Mouse (Mus musculus): ENCODE measurements around the gene Mup5. TPM values are rescaled to one million over a fixed set of nuclear protein-coding genes. Genes with fewer than 3 reads are reported as not detected.

Gene Mup5
- not detected in 2 replicates for total RNA-seq (2014; rRNA removed; ENCODE audit: low replicate concordance)
- polyA plus RNA-seq (2015; fragmentation: Nextera tagmentation; extraction: Ambion mirVana): not detected in 2 replicates

GRCm38 (mm10) chr4:61834952-61835708, at the start of gene Mup5:
Mup5 (minus strand) TSS chr4:61835233.
- no peak for TF ChIP-seq CTCF (IDR thresholded peaks at IDR 0.05; ENCODE audit: low read depth)
- TF ChIP-seq EP300 (IDR thresholded peaks at IDR 0.05; ENCODE audit: low read depth): no peak
- Histone ChIP-seq H3K36me3 (replicated peaks; ENCODE audit: control insufficient read depth, insufficient read depth, low read length) (no peaks in the 10 kb centered on the region), H3K4me1 (ENCODE audit: control insufficient read depth, insufficient read depth) (no peaks in the 10 kb centered on the region), H3K9ac (replicated peaks; ENCODE audit: low read depth, low read length) (no peak within 1 kb of the TSS), H3K27ac (ENCODE audit: low read depth) (no peak within 1 kb of the TSS), H3K9me3 (replicated peaks; ENCODE audit: control insufficient read depth, low read length) (no peaks in the 10 kb centered on the region), H3K4me2 (ENCODE audit: low read depth, low read length) (no peak within 1 kb of the TSS), H3K4me3 (ENCODE audit: low read depth, low read length) (no peak within 1 kb of the TSS), H3K27me3 (ENCODE audit: control insufficient read depth, insufficient read depth, low read length) (no peaks in the 10 kb centered on the region)
- DNase-seq (ENCODE audit: low spot score) (no peak), ATAC-seq (ENCODE audit: insufficient read depth, low read depth) (no peak)
- WGBS: 63% methylated on average over 4 of the region's 4 CpGs

GRCm38 (mm10) chr4:61858160-61858559, 23.1 kb upstream of the Mup5 start:
- WGBS: 51% methylated on average over 4 of the region's 4 CpGs
- H3K9me3 ChIP-seq (replicated peaks; ENCODE audit: control insufficient read depth, low read length): no peaks in the 10 kb centered on the region; the same call in 1 of the 2 replicates
- H3K36me3 ChIP-seq (replicated peaks; ENCODE audit: control insufficient read depth, insufficient read depth, low read length): no peaks in the 10 kb centered on the region
- no peaks in the 10 kb centered on the region for H3K27me3 ChIP-seq (ENCODE audit: control insufficient read depth, insufficient read depth, low read length)
- no peak overlapping the region for H3K4me2 ChIP-seq (ENCODE audit: low read depth, low read length)
- ATAC-seq (ENCODE audit: insufficient read depth, low read depth) (no peak), DNase-seq (ENCODE audit: low spot score) (no peak)
- no peak overlapping the region for H3K9ac ChIP-seq (replicated peaks; ENCODE audit: low read depth, low read length)
- H3K4me1 ChIP-seq (ENCODE audit: control insufficient read depth, insufficient read depth): peaks cover 13% of the 10 kb centered on the region
- no peak overlapping the region for H3K4me3 ChIP-seq (ENCODE audit: low read depth, low read length)
- no peak overlapping the region for H3K27ac ChIP-seq (ENCODE audit: low read depth)
- TF ChIP-seq CTCF (IDR thresholded peaks at IDR 0.05; ENCODE audit: low read depth): peak; percentile 55; the same call in 1 of the 2 replicates
- TF ChIP-seq EP300 (IDR thresholded peaks at IDR 0.05; ENCODE audit: low read depth): no peak

GRCm38 (mm10) chr4:61855831-61856698, 21.0 kb upstream of the Mup5 start:
- DNase-seq (ENCODE audit: low spot score) (peak; percentile 80), ATAC-seq (ENCODE audit: insufficient read depth, low read depth) (peak; percentile 93)
- H3K9me3 ChIP-seq (replicated peaks; ENCODE audit: control insufficient read depth, low read length): no peaks in the 10 kb centered on the region; the same call in 1 of the 2 replicates
- H3K4me2 ChIP-seq (ENCODE audit: low read depth, low read length): no peak overlapping the region
- H3K27me3 ChIP-seq (ENCODE audit: control insufficient read depth, insufficient read depth, low read length): no peaks in the 10 kb centered on the region
- H3K9ac ChIP-seq (replicated peaks; ENCODE audit: low read depth, low read length): no peak overlapping the region
- H3K4me1 ChIP-seq (ENCODE audit: control insufficient read depth, insufficient read depth): peaks cover 13% of the 10 kb centered on the region
- TF ChIP-seq EP300 (IDR thresholded peaks at IDR 0.05; ENCODE audit: low read depth): peak; percentile 77
- TF ChIP-seq CTCF (IDR thresholded peaks at IDR 0.05; ENCODE audit: low read depth): no peak
- WGBS: 49% methylated on average over 18 of the region's 18 CpGs
- H3K36me3 ChIP-seq (replicated peaks; ENCODE audit: control insufficient read depth, insufficient read depth, low read length): no peaks in the 10 kb centered on the region
- H3K27ac ChIP-seq (ENCODE audit: low read depth): peak overlapping the region; percentile 68
- H3K4me3 ChIP-seq (ENCODE audit: low read depth, low read length): no peak overlapping the region

DNA sequence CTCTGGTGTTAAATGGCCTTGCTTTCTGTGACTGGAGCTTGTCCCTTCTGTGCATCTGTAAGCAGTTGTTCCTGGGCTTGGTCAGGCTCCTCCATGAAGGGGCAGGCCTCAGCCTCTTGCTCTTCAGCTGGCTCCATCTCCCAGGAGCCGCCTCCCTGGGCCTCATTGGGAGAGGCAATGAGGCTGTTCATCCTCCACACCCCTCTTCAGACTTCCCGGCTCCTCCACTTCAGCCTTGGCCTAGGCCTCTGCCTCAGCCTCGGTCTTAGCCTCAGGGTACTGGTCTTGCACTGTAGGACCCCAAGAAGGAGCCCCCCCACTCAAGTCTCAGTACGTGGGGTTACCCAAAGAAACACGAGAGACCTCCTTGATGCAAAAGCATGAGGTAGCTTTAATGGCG, 20.3 kb upstream of the Mup5 start:
- no peak overlapping the region for H3K9ac ChIP-seq (replicated peaks; ENCODE audit: low read depth, low read length)
- no peaks in the 10 kb centered on the region for H3K27me3 ChIP-seq (ENCODE audit: control insufficient read depth, insufficient read depth, low read length)
- H3K9me3 ChIP-seq (replicated peaks; ENCODE audit: control insufficient read depth, low read length): no peaks in the 10 kb centered on the region; the same call in 1 of the 2 replicates
- peaks cover 13% of the 10 kb centered on the region for H3K4me1 ChIP-seq (ENCODE audit: control insufficient read depth, insufficient read depth)
- 65% methylated on average over 6 of the region's 6 CpGs for WGBS
- peak; percentile 43 for ATAC-seq (ENCODE audit: insufficient read depth, low read depth)
- peak overlapping the region; percentile 68 for H3K27ac ChIP-seq (ENCODE audit: low read depth)
- no peak for TF ChIP-seq CTCF (IDR thresholded peaks at IDR 0.05; ENCODE audit: low read depth)
- TF ChIP-seq EP300 (IDR thresholded peaks at IDR 0.05; ENCODE audit: low read depth): no peak
- H3K4me2 ChIP-seq (ENCODE audit: low read depth, low read length): no peak overlapping the region
- no peaks in the 10 kb centered on the region for H3K36me3 ChIP-seq (replicated peaks; ENCODE audit: control insufficient read depth, insufficient read depth, low read length)
- DNase-seq (ENCODE audit: low spot score): no peak
- H3K4me3 ChIP-seq (ENCODE audit: low read depth, low read length): no peak overlapping the region

DNA sequence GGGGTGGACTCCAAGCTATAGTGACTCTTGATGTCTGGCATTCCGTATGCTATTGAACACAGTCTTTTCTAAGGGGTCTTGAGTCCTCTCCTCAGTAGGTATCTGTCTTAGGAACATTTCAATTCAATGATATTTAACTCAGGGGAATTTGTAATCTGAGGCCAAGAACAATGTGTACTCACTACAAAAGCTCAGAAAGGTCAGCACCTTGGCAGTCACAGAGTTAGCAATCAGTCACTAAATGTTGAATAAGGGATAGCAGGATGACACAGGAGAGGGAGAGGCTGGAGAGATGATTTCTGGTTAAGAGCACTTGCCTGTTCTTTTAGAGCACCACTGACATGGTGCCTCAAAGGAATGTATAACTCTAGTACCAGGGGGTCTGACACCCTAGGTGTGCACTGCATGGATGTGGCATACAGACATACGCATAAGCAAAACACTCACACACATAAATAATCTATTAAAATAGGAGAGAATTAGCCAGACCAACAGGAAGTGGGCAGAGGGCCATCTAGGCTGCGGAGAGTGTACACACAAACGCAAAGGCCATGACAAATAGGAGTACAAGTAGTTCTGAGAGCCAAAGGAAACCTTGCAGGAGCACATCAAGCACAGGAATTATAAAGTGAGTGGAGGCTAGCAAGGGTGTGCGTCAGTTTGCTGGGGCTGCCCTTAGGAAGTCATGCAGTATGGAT, 9.9 kb upstream of the Mup5 start:
- H3K9me3 ChIP-seq (replicated peaks; ENCODE audit: control insufficient read depth, low read length): no peaks in the 10 kb centered on the region
- H3K27ac ChIP-seq (ENCODE audit: low read depth): no peak overlapping the region
- no peak overlapping the region for H3K4me2 ChIP-seq (ENCODE audit: low read depth, low read length)
- no peak overlapping the region for H3K9ac ChIP-seq (replicated peaks; ENCODE audit: low read depth, low read length)
- DNase-seq (ENCODE audit: low spot score): no peak
- no peak overlapping the region for H3K4me3 ChIP-seq (ENCODE audit: low read depth, low read length)
- no peaks in the 10 kb centered on the region for H3K36me3 ChIP-seq (replicated peaks; ENCODE audit: control insufficient read depth, insufficient read depth, low read length)
- ATAC-seq (ENCODE audit: insufficient read depth, low read depth): no peak
- 81% methylated on average over 5 of the region's 5 CpGs for WGBS
- no peaks in the 10 kb centered on the region for H3K4me1 ChIP-seq (ENCODE audit: control insufficient read depth, insufficient read depth)
- no peaks in the 10 kb centered on the region for H3K27me3 ChIP-seq (ENCODE audit: control insufficient read depth, insufficient read depth, low read length)
- no peak for TF ChIP-seq EP300 (IDR thresholded peaks at IDR 0.05; ENCODE audit: low read depth)
- no peak for TF ChIP-seq CTCF (IDR thresholded peaks at IDR 0.05; ENCODE audit: low read depth)
